In the genomic region with DNA sequence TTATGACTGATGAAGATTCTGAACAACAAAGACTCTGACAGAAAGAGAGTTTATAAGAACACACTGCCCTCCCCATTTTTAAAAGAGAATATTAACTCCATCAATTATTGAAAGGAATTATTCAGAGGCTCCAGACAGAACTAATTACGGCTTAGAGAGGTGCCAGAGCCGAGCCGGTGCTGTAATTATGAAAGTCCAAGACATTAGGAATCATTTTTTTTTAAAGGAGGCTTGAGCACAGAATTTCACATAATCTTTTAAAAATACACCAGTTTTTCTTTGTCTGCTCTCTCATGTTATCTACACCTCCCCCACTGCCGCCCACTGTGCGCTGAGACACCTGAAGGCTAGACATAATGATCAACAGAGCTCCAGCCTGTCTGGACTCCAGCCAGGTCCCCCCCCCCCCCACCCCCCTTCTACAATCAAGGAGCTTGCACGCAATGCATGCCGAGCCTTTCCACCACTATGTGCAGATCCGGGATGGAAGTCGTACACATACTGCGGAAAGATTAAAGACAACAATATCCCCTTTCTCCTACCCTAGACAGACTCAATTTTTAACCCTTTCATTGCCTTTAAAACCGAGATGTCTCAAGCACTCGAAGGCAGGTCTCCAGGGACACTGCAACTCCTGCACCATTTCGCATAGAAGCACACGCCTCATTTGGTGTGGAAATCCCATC, we compare ENCODE assay signal across 8 mouse cellular contexts.
DNase-seq lines count a peak whose midpoint lies in the region; ATAC-seq and TF ChIP-seq lines count a peak whose summit lies in the region.

No protein-coding gene starts in this region.

- TF ChIP-seq POLR2A in cortical plate, adult 2 months (IDR thresholded peaks at IDR 0.05; ENCODE audit: extremely low read depth, insufficient read depth, low read length): peak; percentile 38

- no peaks in the 10 kb centered on the region for H3K36me3 ChIP-seq in limb, embryonic 15.5 days
- no peaks in the 10 kb centered on the region for H3K36me3 ChIP-seq in midbrain, embryonic 14.5 days (ENCODE audit: control insufficient read depth, insufficient read depth, low read length)
- no peaks in the 10 kb centered on the region for H3K36me3 ChIP-seq in stomach, embryonic 14.5 days (ENCODE audit: control insufficient read depth, insufficient read depth, low read length)

- DNase-seq in ovary, postnatal 10 days (ENCODE audit: low spot score): peak; percentile 5
- no peak for DNase-seq in ovary, adult 18-20 months (ENCODE audit: low spot score)
- peak; percentile 47 for DNase-seq in heart, adult 8-10 months (ENCODE audit: low spot score)
- peak; percentile 14 to 19 for DNase-seq in kidney, adult 8-10 months
- DNase-seq in midbrain, embryonic 14.5 days: peak; percentile 93

- H3K9me3 ChIP-seq in limb, embryonic 15.5 days: no peaks in the 10 kb centered on the region
- H3K9me3 ChIP-seq in midbrain, embryonic 14.5 days (ENCODE audit: control insufficient read depth, low read length): no peaks in the 10 kb centered on the region
- no peaks in the 10 kb centered on the region for H3K9me3 ChIP-seq in stomach, embryonic 14.5 days (ENCODE audit: control insufficient read depth, low read depth, low read length)

- H3K9ac ChIP-seq in limb, embryonic 15.5 days: peak overlapping the region; percentile 64; the same call in 1 of the 2 replicates
- peak overlapping the region; percentile 79 for H3K9ac ChIP-seq in midbrain, embryonic 14.5 days (replicated peaks; ENCODE audit: low read length)
- peak overlapping the region; percentile 71 for H3K9ac ChIP-seq in stomach, embryonic 14.5 days (replicated peaks; ENCODE audit: low read depth, low read length)

- no peaks in the 10 kb centered on the region for H3K27me3 ChIP-seq in limb, embryonic 15.5 days
- no peaks in the 10 kb centered on the region for H3K27me3 ChIP-seq in midbrain, embryonic 14.5 days (ENCODE audit: control insufficient read depth, insufficient read depth, low read length)
- no peaks in the 10 kb centered on the region for H3K27me3 ChIP-seq in stomach, embryonic 14.5 days (ENCODE audit: control insufficient read depth, insufficient read depth, low read length)

- H3K4me2 ChIP-seq in limb, embryonic 15.5 days: peak overlapping the region; percentile 48
- H3K4me2 ChIP-seq in midbrain, embryonic 14.5 days (ENCODE audit: low read length): peak overlapping the region; percentile 66
- peak overlapping the region; percentile 61 for H3K4me2 ChIP-seq in stomach, embryonic 14.5 days (replicated peaks; ENCODE audit: low read depth, low read length)

- peak overlapping the region; percentile 74 for H3K4me3 ChIP-seq in cortical plate, adult 2 months (ENCODE audit: insufficient read depth, low read length)
- peak overlapping the region; percentile 66 for H3K4me3 ChIP-seq in limb, embryonic 15.5 days
- H3K4me3 ChIP-seq in midbrain, embryonic 14.5 days (replicated peaks; ENCODE audit: low read depth, low read length): peak overlapping the region; percentile 66
- H3K4me3 ChIP-seq in stomach, embryonic 14.5 days (ENCODE audit: low read depth, low read length): peak overlapping the region; percentile 65

- ATAC-seq in limb, embryonic 15.5 days (ENCODE audit: insufficient number of reproducible peaks, low FRiP score, low TSS enrichment, low read depth): peak; percentile 78
- ATAC-seq in midbrain, embryonic 14.5 days (ENCODE audit: low FRiP score, low TSS enrichment): peak; percentile 88
- ATAC-seq in stomach, embryonic 14.5 days (ENCODE audit: insufficient number of reproducible peaks, insufficient read depth, low FRiP score, low read depth): peak; percentile 89

- peak overlapping the region; percentile 94 for H3K27ac ChIP-seq in cortical plate, adult 2 months (ENCODE audit: insufficient read depth, low read length)
- H3K27ac ChIP-seq in limb, embryonic 15.5 days: peak overlapping the region; percentile 97
- peak overlapping the region; percentile 95 for H3K27ac ChIP-seq in midbrain, embryonic 14.5 days (replicated peaks; ENCODE audit: low read depth, low read length)
- H3K27ac ChIP-seq in stomach, embryonic 14.5 days (ENCODE audit: low read length): peak overlapping the region; percentile 94

- WGBS in limb, embryonic 15.5 days: 0% methylated on average over 14 of the region's 14 CpGs
- WGBS in midbrain, embryonic 14.5 days: under 1% methylated on average over 14 of the region's 14 CpGs
- WGBS in stomach, embryonic 14.5 days: under 1% methylated on average over 14 of the region's 14 CpGs

- no peak for TF ChIP-seq CTCF in cortical plate, adult 2 months (IDR thresholded peaks at IDR 0.05; ENCODE audit: extremely low read depth, insufficient read depth, low read length)

- peaks cover 3% of the 10 kb centered on the region; the same call in 1 of the 2 replicates for H3K4me1 ChIP-seq in cortical plate, adult 2 months (ENCODE audit: control insufficient read depth, insufficient read depth, low read length)
- peaks cover 3% of the 10 kb centered on the region; the same call in 1 of the 2 replicates for H3K4me1 ChIP-seq in limb, embryonic 15.5 days
- H3K4me1 ChIP-seq in midbrain, embryonic 14.5 days (ENCODE audit: control insufficient read depth, insufficient read depth, low read length): peaks cover 26% of the 10 kb centered on the region
- H3K4me1 ChIP-seq in stomach, embryonic 14.5 days (ENCODE audit: control insufficient read depth, insufficient read depth, low read length): no peaks in the 10 kb centered on the region
